Mouse (Mus musculus): ENCODE measurements around the gene Pld5. TPM values are rescaled to one million over a fixed set of nuclear protein-coding genes. Genes with fewer than 3 reads are reported as not detected.

Pld5 gene
- polyA plus RNA-seq, 1 experiment from 2014 or later, result 0.13 TPM

DNA sequence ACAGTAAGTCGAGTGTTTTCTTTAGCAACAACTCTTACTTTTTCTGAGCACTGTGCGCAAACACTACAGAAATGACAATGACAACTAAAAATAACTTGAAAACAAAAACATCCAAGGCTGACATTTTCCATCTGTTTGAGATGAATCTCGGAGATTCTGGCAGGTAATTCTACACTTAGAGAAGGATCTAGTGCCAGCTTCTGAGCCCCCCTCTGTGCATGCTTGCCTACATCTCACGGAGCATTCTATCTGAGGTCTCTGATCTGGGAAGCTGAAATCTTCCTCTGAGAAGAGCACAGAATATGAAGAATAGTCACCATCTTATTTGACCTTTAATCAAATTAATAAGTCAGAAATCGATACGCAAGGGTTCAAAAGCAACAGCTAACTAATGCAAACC lies 240.4 kb downstream of the Pld5 start:
- H3K4me1 ChIP-seq (replicated peaks; ENCODE audit: control insufficient read depth, insufficient read depth), result no peaks in the 10 kb centered on the region
- no peak overlapping the region for H3K27ac ChIP-seq (replicated peaks)
- no peak overlapping the region for H3K4me3 ChIP-seq (ENCODE audit: low read depth, low read length)
- H3K9me3 ChIP-seq (ENCODE audit: control insufficient read depth, low read length), result no peaks in the 10 kb centered on the region
- WGBS, result 87% methylated on average over 6 of the region's 6 CpGs
- TF ChIP-seq EP300 (optimal IDR thresholded peaks at IDR 0.05) (no peak), CTCF (IDR thresholded peaks at IDR 0.05; ENCODE audit: low read depth) (no peak)
- H3K4me2 ChIP-seq (replicated peaks; ENCODE audit: low read depth), result no peak overlapping the region
- DNase-seq (ENCODE audit: low spot score) (no peak), ATAC-seq (ENCODE audit: low FRiP score, low TSS enrichment) (no peak)
- H3K27me3 ChIP-seq (ENCODE audit: control insufficient read depth, insufficient read depth, low read length), result no peaks in the 10 kb centered on the region
- H3K9ac ChIP-seq (ENCODE audit: low read length), result no peak overlapping the region
- no peaks in the 10 kb centered on the region for H3K36me3 ChIP-seq (ENCODE audit: control insufficient read depth, insufficient read depth, low read length)

DNA sequence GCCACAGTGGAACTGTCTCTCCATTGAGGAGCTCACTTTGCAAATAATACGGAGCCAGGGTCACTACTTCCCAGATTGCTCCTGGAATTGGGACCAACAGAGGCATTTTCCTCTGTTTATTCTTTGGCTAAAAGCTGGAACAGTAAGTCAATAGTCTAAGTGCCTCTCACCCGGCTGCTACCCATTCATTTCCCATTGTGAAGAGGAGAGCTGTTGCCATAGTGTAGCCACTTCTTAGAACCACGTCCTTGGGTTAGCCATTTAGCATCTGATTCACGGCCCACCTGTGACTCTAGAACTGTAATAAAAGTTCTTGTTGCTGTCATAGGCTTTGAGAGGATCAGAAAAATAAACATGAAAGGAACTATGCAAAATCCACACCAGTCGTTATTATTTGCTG lies 241.4 kb downstream of the Pld5 start:
- H3K27ac ChIP-seq (replicated peaks), result no peak overlapping the region
- no peaks in the 10 kb centered on the region for H3K4me1 ChIP-seq (replicated peaks; ENCODE audit: control insufficient read depth, insufficient read depth)
- H3K9me3 ChIP-seq (ENCODE audit: control insufficient read depth, low read length), result no peaks in the 10 kb centered on the region
- no peak for DNase-seq (ENCODE audit: low spot score)
- no peak for ATAC-seq (ENCODE audit: low FRiP score, low TSS enrichment)
- no peaks in the 10 kb centered on the region for H3K36me3 ChIP-seq (ENCODE audit: control insufficient read depth, insufficient read depth, low read length)
- no peak overlapping the region for H3K4me2 ChIP-seq (replicated peaks; ENCODE audit: low read depth)
- no peak overlapping the region for H3K9ac ChIP-seq (ENCODE audit: low read length)
- TF ChIP-seq EP300 (optimal IDR thresholded peaks at IDR 0.05) (no peak), CTCF (IDR thresholded peaks at IDR 0.05; ENCODE audit: low read depth) (no peak)
- 61% methylated on average over 5 of the region's 5 CpGs for WGBS
- no peak overlapping the region for H3K4me3 ChIP-seq (ENCODE audit: low read depth, low read length)
- H3K27me3 ChIP-seq (ENCODE audit: control insufficient read depth, insufficient read depth, low read length), result no peaks in the 10 kb centered on the region

DNA sequence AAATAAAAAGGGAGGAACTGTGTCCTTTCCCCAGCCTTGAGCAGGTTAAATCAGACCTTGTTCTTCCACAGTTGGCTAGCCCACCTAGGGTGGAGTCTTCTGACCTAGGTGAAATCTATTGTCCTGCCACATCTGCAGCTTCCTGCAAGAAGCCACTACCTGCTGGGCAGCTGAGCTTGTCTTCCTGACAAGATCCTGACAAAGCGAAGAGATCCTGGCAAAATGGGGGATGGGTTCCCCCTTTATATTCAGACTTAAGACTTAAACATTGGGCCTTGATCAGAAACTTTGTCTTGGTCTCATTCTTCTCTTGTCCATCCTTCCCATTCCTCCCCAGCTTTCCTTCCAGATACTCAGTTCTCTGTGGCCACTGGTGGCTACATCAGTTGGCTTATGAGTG lies 246.0 kb downstream of the Pld5 start:
- ATAC-seq (ENCODE audit: low FRiP score, low TSS enrichment) (no peak), DNase-seq (ENCODE audit: low spot score) (no peak)
- Histone ChIP-seq H3K36me3 (ENCODE audit: control insufficient read depth, insufficient read depth, low read length) (no peaks in the 10 kb centered on the region), H3K9me3 (ENCODE audit: control insufficient read depth, low read length) (no peaks in the 10 kb centered on the region), H3K4me1 (replicated peaks; ENCODE audit: control insufficient read depth, insufficient read depth) (no peaks in the 10 kb centered on the region), H3K9ac (ENCODE audit: low read length) (no peak overlapping the region), H3K27ac (replicated peaks) (no peak overlapping the region), H3K27me3 (ENCODE audit: control insufficient read depth, insufficient read depth, low read length) (no peaks in the 10 kb centered on the region), H3K4me2 (replicated peaks; ENCODE audit: low read depth) (no peak overlapping the region), H3K4me3 (ENCODE audit: low read depth, low read length) (no peak overlapping the region)
- WGBS, result 79% methylated on average over 1 of the region's 1 CpGs
- no peak for TF ChIP-seq EP300 (optimal IDR thresholded peaks at IDR 0.05)
- no peak for TF ChIP-seq CTCF (IDR thresholded peaks at IDR 0.05; ENCODE audit: low read depth)

DNA sequence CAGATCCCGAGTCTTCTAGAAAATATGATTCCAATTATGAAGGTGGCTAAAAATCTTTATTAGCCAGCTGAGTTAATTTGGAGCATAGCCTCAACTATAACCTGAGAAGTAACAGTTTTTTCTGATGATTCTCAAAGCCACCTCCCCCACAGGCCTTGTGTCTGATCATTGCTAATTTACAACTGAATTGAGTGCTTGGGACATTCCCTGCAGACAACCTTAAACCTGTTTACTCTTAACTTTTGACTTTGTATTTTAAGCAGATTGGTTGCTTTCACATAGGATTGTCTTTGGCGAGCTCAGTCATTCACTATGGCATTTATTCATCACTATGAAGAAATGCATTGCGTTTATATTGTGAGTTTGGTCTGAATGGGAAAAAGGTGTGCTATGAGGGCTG lies 246.7 kb downstream of the Pld5 start:
- Histone ChIP-seq H3K9me3 (ENCODE audit: control insufficient read depth, low read length) (no peaks in the 10 kb centered on the region), H3K4me1 (replicated peaks; ENCODE audit: control insufficient read depth, insufficient read depth) (no peaks in the 10 kb centered on the region), H3K27me3 (ENCODE audit: control insufficient read depth, insufficient read depth, low read length) (no peaks in the 10 kb centered on the region), H3K36me3 (ENCODE audit: control insufficient read depth, insufficient read depth, low read length) (no peaks in the 10 kb centered on the region), H3K4me3 (ENCODE audit: low read depth, low read length) (no peak overlapping the region), H3K4me2 (replicated peaks; ENCODE audit: low read depth) (no peak overlapping the region), H3K27ac (replicated peaks) (no peak overlapping the region), H3K9ac (ENCODE audit: low read length) (no peak overlapping the region)
- DNase-seq (ENCODE audit: low spot score), result no peak
- no peak for ATAC-seq (ENCODE audit: low FRiP score, low TSS enrichment)
- TF ChIP-seq CTCF (IDR thresholded peaks at IDR 0.05; ENCODE audit: low read depth) (no peak), EP300 (optimal IDR thresholded peaks at IDR 0.05) (no peak)
- 71% methylated on average over 3 of the region's 3 CpGs for WGBS

DNA sequence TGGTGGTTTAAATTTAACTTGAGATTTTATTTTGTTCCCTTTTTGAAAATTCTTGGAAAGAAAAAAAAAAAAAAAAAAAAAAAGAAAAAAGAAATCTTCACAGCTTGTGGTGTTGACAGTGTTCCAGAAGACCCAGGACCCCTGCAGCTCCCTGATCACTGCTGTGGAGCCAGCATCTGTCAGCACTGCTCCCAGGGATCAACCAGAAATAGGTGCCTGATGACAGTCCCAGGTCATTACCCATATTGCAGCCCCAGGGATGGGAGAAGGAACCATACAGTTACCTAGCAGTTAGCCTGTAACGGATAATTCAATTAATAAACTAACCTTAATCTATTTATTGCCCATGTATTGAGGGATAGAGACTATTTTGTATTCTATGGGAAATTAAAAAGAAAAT lies 250.6 kb downstream of the Pld5 start:
- no peaks in the 10 kb centered on the region for H3K27me3 ChIP-seq (ENCODE audit: control insufficient read depth, insufficient read depth, low read length)
- H3K4me1 ChIP-seq (replicated peaks; ENCODE audit: control insufficient read depth, insufficient read depth), result no peaks in the 10 kb centered on the region
- ATAC-seq (ENCODE audit: low FRiP score, low TSS enrichment) (no peak), DNase-seq (ENCODE audit: low spot score) (no peak)
- TF ChIP-seq EP300 (optimal IDR thresholded peaks at IDR 0.05), result no peak
- no peak for TF ChIP-seq CTCF (IDR thresholded peaks at IDR 0.05; ENCODE audit: low read depth)
- H3K4me3 ChIP-seq (ENCODE audit: low read depth, low read length), result no peak overlapping the region
- no peaks in the 10 kb centered on the region for H3K9me3 ChIP-seq (ENCODE audit: control insufficient read depth, low read length)
- H3K9ac ChIP-seq (ENCODE audit: low read length), result no peak overlapping the region
- 57% methylated on average over 1 of the region's 1 CpGs for WGBS
- H3K36me3 ChIP-seq (ENCODE audit: control insufficient read depth, insufficient read depth, low read length), result no peaks in the 10 kb centered on the region
- H3K4me2 ChIP-seq (replicated peaks; ENCODE audit: low read depth), result no peak overlapping the region
- no peak overlapping the region for H3K27ac ChIP-seq (replicated peaks)

DNA sequence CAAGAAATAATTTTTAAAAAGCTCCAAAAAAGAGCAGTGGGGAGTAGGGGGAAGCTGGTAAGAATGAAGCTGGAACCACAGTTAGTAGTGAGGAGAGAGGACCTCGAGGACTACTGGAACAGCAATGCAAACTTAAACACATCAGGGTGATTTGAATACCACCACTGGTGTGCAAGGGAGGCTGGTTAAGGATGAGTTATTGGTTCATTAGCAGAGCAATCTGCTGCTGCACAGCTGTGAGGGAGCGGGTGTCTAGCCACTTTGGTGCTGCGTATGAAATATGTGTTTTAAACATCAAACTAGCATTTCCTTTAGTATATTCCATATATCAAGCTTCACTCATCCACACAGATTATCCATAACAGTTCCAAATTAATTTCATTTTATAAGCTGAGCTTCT lies 256.6 kb downstream of the Pld5 start:
- H3K4me1 ChIP-seq (replicated peaks; ENCODE audit: control insufficient read depth, insufficient read depth), result no peaks in the 10 kb centered on the region
- H3K27ac ChIP-seq (replicated peaks), result no peak overlapping the region
- H3K27me3 ChIP-seq (ENCODE audit: control insufficient read depth, insufficient read depth, low read length), result no peaks in the 10 kb centered on the region
- H3K9me3 ChIP-seq (ENCODE audit: control insufficient read depth, low read length), result no peaks in the 10 kb centered on the region
- no peak for DNase-seq (ENCODE audit: low spot score)
- no peaks in the 10 kb centered on the region for H3K36me3 ChIP-seq (ENCODE audit: control insufficient read depth, insufficient read depth, low read length)
- no peak overlapping the region for H3K9ac ChIP-seq (ENCODE audit: low read length)
- ATAC-seq (ENCODE audit: low FRiP score, low TSS enrichment), result no peak
- no peak overlapping the region for H3K4me3 ChIP-seq (ENCODE audit: low read depth, low read length)
- TF ChIP-seq EP300 (optimal IDR thresholded peaks at IDR 0.05) (no peak), CTCF (IDR thresholded peaks at IDR 0.05; ENCODE audit: low read depth) (no peak)
- H3K4me2 ChIP-seq (replicated peaks; ENCODE audit: low read depth), result no peak overlapping the region
- 90% methylated on average over 3 of the region's 3 CpGs for WGBS

All from stomach, postnatal 0 days (tissue).